Mouse (Mus musculus) CH12.LX (cell line): Measurements from ENCODE around the gene Zfp639. TPM values are rescaled to one million over a fixed set of nuclear protein-coding genes. Genes with fewer than 3 reads are reported as not detected.

Source experiments
- DNase-seq: peaks from one replicate; pipeline ENCODE4 v3.0.0-alpha.2; 2013; ENCODE audit errors: extremely low read depth
- H3K27ac ChIP-seq: 2 replicates; pipeline ENCODE4 v1.5.1; 2012; ENCODE audit warnings: low read depth, mild to moderate bottlenecking, control low read depth, moderate library complexity; ENCODE audit not compliant: insufficient read depth
- H3K27me3 ChIP-seq: replicated peaks from 2 replicates; pipeline ENCODE3; 2012; ENCODE audit warnings: inconsistent platforms
- H3K36me3 ChIP-seq, 2 experiments: replicated peaks in 1 of 2; 2 replicates each; pipeline versions ENCODE3 to v1.6.1; 2012; ENCODE audit warnings: inconsistent platforms in 1 of 2, low read length in 1 of 2, mild to moderate bottlenecking in 1 of 2, mixed read lengths in 1 of 2, moderate library complexity in 1 of 2; ENCODE audit not compliant: control insufficient read depth in 1 of 2, insufficient read depth in 1 of 2
- H3K4me1 ChIP-seq, 2 experiments: 2 replicates each; pipeline ENCODE4 v1.6.1; 2012; ENCODE audit warnings: inconsistent platforms in 1 of 2, moderate library complexity in 1 of 2; ENCODE audit not compliant: insufficient read depth in 2 of 2, control insufficient read depth in 1 of 2
- H3K4me2 ChIP-seq: 2 replicates; pipeline ENCODE4 v1.6.1; 2012; ENCODE audit warnings: low read depth, mild to moderate bottlenecking, control low read depth; ENCODE audit not compliant: poor library complexity, insufficient read depth, severe bottlenecking
- H3K4me3 ChIP-seq, 3 experiments: fragments of 150-350 bp in 1 of 3; sonication (generic) in 1 of 3; replicated peaks in 1 of 3; 2 replicates each; pipeline versions ENCODE3 to v1.5.1; 2011 to 2012; ENCODE audit warnings: low read depth in 2 of 3, low read length in 2 of 3, mild to moderate bottlenecking in 2 of 3, moderate library complexity in 2 of 3, control low read depth in 1 of 3, improper control_type of control experiment in 1 of 3, inconsistent platforms in 1 of 3, mixed read lengths in 1 of 3; ENCODE audit not compliant: poor library complexity in 1 of 3
- H3K79me2 ChIP-seq: replicated peaks from 2 replicates; pipeline ENCODE4 v1.6.1; 2012; ENCODE audit warnings: mild to moderate bottlenecking, moderate library complexity; ENCODE audit not compliant: control insufficient read depth, poor library complexity, insufficient read depth, severe bottlenecking; ENCODE audit errors: extremely low read depth
- H3K9ac ChIP-seq: 2 replicates; pipeline ENCODE4 v1.6.1; 2012; ENCODE audit warnings: low read depth, mild to moderate bottlenecking, control low read depth, moderate library complexity; ENCODE audit not compliant: insufficient read depth
- H3K9me3 ChIP-seq: replicated peaks from 2 replicates; pipeline ENCODE3; 2012; ENCODE audit warnings: low read length, inconsistent platforms, mixed read lengths
- CHD1 ChIP-seq: IDR thresholded peaks from 2 replicates; pipeline ENCODE4 v1.6.1; 2012; ENCODE audit warnings: low read depth, low read length, improper control_type of control experiment, inconsistent platforms
- CHD2 ChIP-seq: IDR thresholded peaks from 2 replicates; pipeline ENCODE4 v1.6.1; 2011; ENCODE audit warnings: low read length, improper control_type of control experiment
- CTCF ChIP-seq, 2 experiments: IDR thresholded peaks in 1 of 2; conservative IDR thresholded peaks in 1 of 2; 2 replicates each; pipeline ENCODE4 v1.5.1; 2011 to 2012; ENCODE audit warnings: low read depth in 2 of 2, low read length in 2 of 2, improper control_type of control experiment in 1 of 2, inconsistent platforms in 1 of 2, mild to moderate bottlenecking in 1 of 2, moderate library complexity in 1 of 2
- E2F4 ChIP-seq: IDR thresholded peaks from 2 replicates; pipeline ENCODE4 v1.6.1; 2011; ENCODE audit warnings: low read depth, low read length, improper control_type of control experiment; ENCODE audit not compliant: insufficient replicate concordance
- ELF1 ChIP-seq: IDR thresholded peaks from 2 replicates; pipeline ENCODE4 v1.6.1; 2014; ENCODE audit warnings: low read depth, mild to moderate bottlenecking, inconsistent platforms, low read length, improper control_type of control experiment
- GABPA ChIP-seq: IDR thresholded peaks from 2 replicates; pipeline ENCODE4 v1.6.1; 2012; ENCODE audit warnings: low read depth, low read length, improper control_type of control experiment, inconsistent platforms; ENCODE audit not compliant: insufficient replicate concordance
- HCFC1 ChIP-seq: IDR thresholded peaks from 2 replicates; pipeline ENCODE4 v1.6.1; 2012; ENCODE audit warnings: low read depth, mild to moderate bottlenecking, inconsistent platforms, low read length, improper control_type of control experiment
- IRF4 ChIP-seq: IDR thresholded peaks from 2 replicates; pipeline ENCODE4 v1.6.1; 2014; ENCODE audit warnings: low read depth, mild to moderate bottlenecking, inconsistent platforms, low read length, improper control_type of control experiment
- JUN ChIP-seq: IDR thresholded peaks from 2 replicates; pipeline ENCODE4 v1.6.1; 2011; ENCODE audit warnings: low read depth, mild to moderate bottlenecking, low read length, improper control_type of control experiment, moderate library complexity; ENCODE audit not compliant: insufficient read depth
- JUND ChIP-seq: conservative IDR thresholded peaks from 2 replicates; pipeline ENCODE4 v1.6.1; 2011; ENCODE audit warnings: low read depth, low read length, improper control_type of control experiment
- KAT2A ChIP-seq: IDR thresholded peaks from 2 replicates; pipeline ENCODE4 v1.6.1; 2012; ENCODE audit warnings: low read length, improper control_type of control experiment, inconsistent platforms; ENCODE audit not compliant: insufficient replicate concordance
- MAFK ChIP-seq: IDR thresholded peaks from 2 replicates; pipeline ENCODE4 v1.6.1; 2011; ENCODE audit warnings: low read length, improper control_type of control experiment; ENCODE audit not compliant: insufficient replicate concordance
- MAX ChIP-seq: IDR thresholded peaks from 2 replicates; pipeline ENCODE4 v1.6.1; 2011; ENCODE audit warnings: low read length, improper control_type of control experiment
- MAZ ChIP-seq: IDR thresholded peaks from 2 replicates; pipeline ENCODE4 v1.6.1; 2012; ENCODE audit warnings: low read depth, mild to moderate bottlenecking, inconsistent platforms, low read length, improper control_type of control experiment, moderate library complexity
- MEF2A ChIP-seq: IDR thresholded peaks from 2 replicates; pipeline ENCODE4 v1.6.1; 2014; ENCODE audit warnings: low read depth, mild to moderate bottlenecking, inconsistent platforms, low read length, improper control_type of control experiment, borderline replicate concordance
- MXI1 ChIP-seq: IDR thresholded peaks from 2 replicates; pipeline ENCODE4 v1.6.1; 2011; ENCODE audit warnings: mild to moderate bottlenecking, low read depth, low read length, improper control_type of control experiment
- MYC ChIP-seq: IDR thresholded peaks from 2 replicates; pipeline ENCODE4 v1.6.1; 2011; ENCODE audit warnings: low read depth, mild to moderate bottlenecking, improper control_type of control experiment, low read length
- NELFE ChIP-seq: IDR thresholded peaks from 2 replicates; pipeline ENCODE4 v1.6.1; 2011; ENCODE audit warnings: low read depth, low read length, improper control_type of control experiment
- NRF1 ChIP-seq: IDR thresholded peaks from 2 replicates; pipeline ENCODE4 v1.6.1; 2014; ENCODE audit warnings: low read depth, mild to moderate bottlenecking, inconsistent platforms, low read length, improper control_type of control experiment, moderate library complexity
- PAX5 ChIP-seq: IDR thresholded peaks from 2 replicates; pipeline ENCODE4 v1.6.1; 2012; ENCODE audit warnings: low read length, inconsistent platforms, mixed read lengths
- POLR2A ChIP-seq: IDR thresholded peaks from 2 replicates; pipeline ENCODE4 v1.6.1; 2011; ENCODE audit warnings: low read depth, mild to moderate bottlenecking, improper control_type of control experiment, low read length
- RAD21 ChIP-seq: IDR thresholded peaks from 2 replicates; pipeline ENCODE4 v1.6.1; 2011; ENCODE audit warnings: low read depth, mild to moderate bottlenecking, low read length, improper control_type of control experiment, moderate library complexity
- RCOR1 ChIP-seq: conservative IDR thresholded peaks from 2 replicates; pipeline ENCODE4 v1.6.1; 2012; ENCODE audit warnings: low read depth, mild to moderate bottlenecking, inconsistent platforms, low read length, improper control_type of control experiment
- TCF12 ChIP-seq: IDR thresholded peaks from 2 replicates; pipeline ENCODE4 v1.6.1; 2014; ENCODE audit warnings: low read depth, mild to moderate bottlenecking, inconsistent platforms, low read length, improper control_type of control experiment
- UBTF ChIP-seq: IDR thresholded peaks from 2 replicates; pipeline ENCODE4 v1.6.1; 2012; ENCODE audit warnings: low read depth, mild to moderate bottlenecking, inconsistent platforms, low read length, improper control_type of control experiment, moderate library complexity
- USF2 ChIP-seq: conservative IDR thresholded peaks from 2 replicates; pipeline ENCODE4 v1.6.1; 2011; ENCODE audit warnings: low read depth, low read length, improper control_type of control experiment
- ZMIZ1 ChIP-seq: IDR thresholded peaks from 2 replicates; pipeline ENCODE4 v1.6.1; 2012; ENCODE audit warnings: low read depth, mild to moderate bottlenecking, inconsistent platforms, low read length, improper control_type of control experiment
- dilution Hi-C: fragments of 300-500 bp; cut with MboI; formaldehyde crosslinking; loops from 2 replicates; pipeline ENCODE4 v1.14.3; 2020; ENCODE audit warnings: low sequenced_read_pairs; ENCODE audit not compliant: extremely low pct_unique_long_range_greater_than_20kb, extremely low pct_ligation_motif_present
- in situ Hi-C: fragments of 300-500 bp; cut with MboI; formaldehyde crosslinking; loops from 3 replicates; pipeline ENCODE4 v1.14.3; 2019; ENCODE audit warnings: low sequenced_read_pairs, low pct_ligation_motif_present, low pct_unique_long_range_greater_than_20kb, mixed read lengths
- polyA plus RNA-seq: library from polyadenylated mRNA; unstranded; fragments of >175 nt; gene quantifications from 2 replicates; pipeline ENCODE4 v1.2.1, GENCODE M21; 2012; ENCODE audit warnings: low read depth; ENCODE audit not compliant: insufficient read length
- total RNA-seq, 2 experiments: library from RNA; depleted of rRNA; stranded (reverse); fragments of 300-350 nt in 1 of 2; fragments of >200 nt in 1 of 2; gene quantifications; 2 replicates each; pipeline ENCODE4 v1.2.3; 2012 to 2014

Zfp639 gene
- total and polyA plus RNA-seq, 3 experiments: 40.3 to 96.3 (median 43.2) TPM

GRCm38 (mm10) chr3:32513528-32513927 lies 3.5 kb downstream of the Zfp639 start:
- TF ChIP-seq TCF12: no peak
- TF ChIP-seq MXI1: no peak
- no peak for TF ChIP-seq JUND
- no peak for TF ChIP-seq HCFC1
- TF ChIP-seq MAX: no peak
- TF ChIP-seq E2F4: no peak
- TF ChIP-seq MYC: no peak
- no peak for TF ChIP-seq MEF2A
- TF ChIP-seq ELF1: no peak
- TF ChIP-seq PAX5: no peak
- TF ChIP-seq USF2: no peak
- TF ChIP-seq KAT2A: no peak
- no peak for TF ChIP-seq MAFK
- no peak for TF ChIP-seq NRF1
- TF ChIP-seq GABPA: no peak
- peaks cover 22% of the 10 kb centered on the region for H3K79me2 ChIP-seq
- in situ Hi-C loops: loop anchor here (25.0 kb wide), 1 partner anchor 726 kb away; no protein-coding TSS in a partner anchor
- no peak overlapping the region for H3K27ac ChIP-seq
- dilution Hi-C loops: no loop called here
- no peaks in the 10 kb centered on the region for H3K27me3 ChIP-seq
- no peak overlapping the region for H3K4me2 ChIP-seq
- peaks cover 3 to 29% of the 10 kb centered on the region in 2 experiments for H3K4me1 ChIP-seq
- H3K9me3 ChIP-seq: no peaks in the 10 kb centered on the region
- no peak for DNase-seq
- H3K36me3 ChIP-seq: peaks cover 17 to 58% of the 10 kb centered on the region in 2 experiments
- no peak overlapping the region for H3K4me3 ChIP-seq
- H3K9ac ChIP-seq: no peak overlapping the region

- H3K9ac ChIP-seq: no peak overlapping the region
- dilution Hi-C loops: no loop called here
- no peak for DNase-seq
- in situ Hi-C loops: loop anchor here (10.0 kb wide), 1 partner anchor 178 kb away; the partner anchor contains the start of gene Actl6a
- no peak overlapping the region for H3K4me3 ChIP-seq
- H3K27me3 ChIP-seq: no peaks in the 10 kb centered on the region
- H3K4me2 ChIP-seq: no peak overlapping the region
- H3K27ac ChIP-seq: no peak overlapping the region
- no peaks in the 10 kb centered on the region for H3K79me2 ChIP-seq
- TF ChIP-seq JUN (no peak), ZMIZ1 (no peak), MYC (no peak), MAZ (no peak), RCOR1 (no peak), KAT2A (no peak), MXI1 (no peak), RAD21 (no peak), CHD1 (no peak), MAX (no peak), PAX5 (no peak), CTCF (conservative IDR thresholded peaks at IDR 0.05 in 1 of 2, IDR thresholded peaks at IDR 0.05 in 1 of 2; ENCODE audit: low read depth in 2 of 2, low read length in 2 of 2) (no peak), POLR2A (no peak), IRF4 (no peak), CHD2 (no peak), NELFE (no peak), UBTF (no peak)
- peaks cover 3 to 21% of the 10 kb centered on the region in 2 experiments for H3K36me3 ChIP-seq
- H3K9me3 ChIP-seq: peaks cover 13% of the 10 kb centered on the region
- peaks cover 2 to 6% of the 10 kb centered on the region in 2 experiments; a peak in 3 of 4 replicates for H3K4me1 ChIP-seq
These were observed 17.1 kb downstream of the Zfp639 start for GRCm38 (mm10) chr3:32527181-32527580.
